Mouse (Mus musculus) adipocyte (in vitro differentiated cells): ENCODE results near the gene Med28.

Experiments used
- DNase-seq: peaks from one replicate; pipeline ENCODE4 v3.0.0-alpha.2; 2016; ENCODE audit warnings: low spot score

Med28 gene

DNA sequence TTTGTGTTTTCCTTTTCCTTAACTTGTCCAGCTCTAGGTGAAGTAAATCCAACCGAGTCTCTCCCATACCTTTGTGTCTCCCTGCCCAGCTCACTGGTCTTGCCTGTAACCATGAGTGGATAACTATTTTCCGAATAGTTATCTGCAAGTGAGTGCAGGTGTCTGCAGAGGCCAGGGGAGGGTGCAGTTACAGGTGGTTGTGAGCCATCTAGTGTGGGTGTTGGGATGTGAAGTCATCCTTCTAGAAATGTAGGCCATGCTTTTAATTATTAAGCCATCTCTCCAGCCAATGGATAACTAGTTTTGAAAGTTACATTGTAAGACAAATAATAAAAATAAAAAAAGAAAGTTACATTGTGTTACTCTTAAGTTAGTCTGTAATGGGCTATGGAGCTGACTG, 6.5 kb upstream of the Med28 start:
- DNase-seq = no peak

DNA sequence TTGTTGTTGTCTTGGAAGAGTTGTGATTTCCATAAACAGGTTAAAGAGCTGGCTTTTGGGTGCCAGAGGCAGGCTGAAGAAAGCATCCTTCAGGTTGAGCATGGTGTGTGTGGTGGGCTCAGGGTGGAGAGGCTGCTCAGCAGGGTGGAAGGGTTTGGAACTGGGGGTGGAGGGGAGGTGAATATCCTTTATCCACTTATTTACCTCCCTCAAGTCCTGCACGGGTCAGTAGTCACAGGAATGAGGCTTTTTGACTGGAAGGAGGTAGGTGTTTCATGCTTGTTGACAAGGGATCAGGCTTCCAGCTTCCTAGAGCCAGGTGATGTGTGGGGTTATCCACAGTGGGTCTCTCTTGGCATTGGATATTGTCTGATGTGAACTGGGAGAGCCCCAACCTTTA, 5.4 kb upstream of the Med28 start:
- DNase-seq = no peak

DNA sequence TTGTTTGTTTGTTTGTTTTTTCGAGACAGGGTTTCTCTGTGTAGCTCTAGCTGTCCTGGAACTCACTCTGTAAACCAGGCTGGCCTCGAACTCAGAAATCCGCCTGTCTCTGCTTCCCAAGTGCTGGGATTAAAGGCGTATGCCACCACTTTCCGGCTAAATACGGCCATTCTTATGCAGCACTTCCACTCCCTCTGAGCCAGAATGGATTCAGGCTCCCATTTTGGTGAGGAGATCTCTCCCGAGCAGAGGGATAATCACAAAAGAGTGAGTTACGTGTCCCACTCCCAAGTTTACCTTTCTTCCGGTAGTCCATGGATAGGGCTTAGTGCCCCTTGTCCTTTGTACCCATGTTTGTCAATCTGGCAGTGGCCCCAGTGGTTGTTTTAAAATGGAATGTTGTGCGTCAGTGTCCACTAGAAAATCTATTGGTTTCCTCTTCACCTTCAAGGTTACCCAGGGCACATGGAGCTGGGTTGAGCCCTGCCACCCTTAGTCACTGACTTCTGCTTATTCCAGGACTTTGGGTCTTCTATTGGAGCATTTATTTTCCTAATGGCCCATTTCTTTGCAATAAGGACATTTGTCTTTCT, 4.8 kb upstream of the Med28 start:
- no peak for DNase-seq

DNA sequence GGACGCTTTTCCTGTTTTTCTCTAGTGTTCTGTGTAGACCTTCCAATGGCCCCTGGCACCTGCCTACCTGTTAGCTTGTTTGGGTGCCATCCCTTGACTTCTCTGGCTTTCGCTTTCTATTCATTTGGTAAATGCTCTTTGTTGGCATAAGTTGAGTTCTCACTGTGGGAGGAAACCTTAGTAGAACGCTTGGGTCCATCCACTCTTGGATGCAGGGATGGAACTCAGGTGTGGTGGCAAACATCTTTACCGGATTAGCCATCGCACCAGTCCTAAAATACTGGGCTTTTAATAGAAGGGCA, 731 bp downstream of the Med28 start:
- DNase-seq = no peak

DNA sequence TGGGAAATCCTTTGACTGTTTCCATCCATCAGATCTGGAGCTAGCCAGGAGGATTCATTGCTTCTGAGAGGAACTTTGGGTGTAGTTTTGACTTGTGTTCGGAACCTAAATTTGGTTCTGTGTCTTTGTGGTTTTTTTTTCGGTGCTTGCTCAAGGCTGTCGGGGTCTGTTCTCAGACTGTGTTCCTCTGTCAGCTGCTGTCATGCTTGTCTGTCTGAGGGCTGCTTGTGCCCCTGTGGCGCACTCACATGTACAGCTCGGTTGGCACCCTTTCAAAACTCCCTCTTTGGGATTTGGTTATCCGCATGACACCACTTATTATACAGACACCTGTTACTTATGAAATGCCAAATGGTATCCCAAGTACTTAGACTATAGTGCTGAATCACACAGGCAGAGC, 1.6 kb downstream of the Med28 start:
- DNase-seq = no peak

- no peak for DNase-seq
Observed at GRCm38 (mm10) chr5:45525101-45525500, 5.1 kb downstream of the Med28 start.

- no peak for DNase-seq
Observed at GRCm38 (mm10) chr5:45526338-45526737, 6.3 kb downstream of the Med28 start.

GRCm38 (mm10) chr5:45529696-45530095, 9.7 kb downstream of the Med28 start:
- DNase-seq = peak; percentile 82

GRCm38 (mm10) chr5:45534319-45535098, 14.5 kb downstream of the Med28 start:
- DNase-seq = peak; percentile 52

DNA sequence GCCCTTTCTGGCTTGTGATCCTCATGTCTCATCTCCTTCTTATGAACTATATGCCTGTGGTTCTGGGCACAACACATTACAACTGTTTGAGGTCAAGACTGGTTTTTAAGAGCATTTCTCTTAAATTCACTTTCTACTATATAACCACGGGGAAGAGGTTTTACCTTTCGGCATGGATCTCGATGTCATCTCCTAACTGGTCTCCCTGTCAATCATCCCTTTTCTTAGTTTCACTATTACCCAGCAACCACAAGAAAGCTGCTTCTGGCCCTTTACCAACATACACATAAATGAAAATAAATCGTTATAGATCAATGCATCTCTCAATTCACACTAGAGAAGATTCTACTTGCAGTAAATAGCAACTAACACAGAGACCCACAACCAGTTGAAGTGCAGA, 15.1 kb downstream of the Med28 start:
- no peak for DNase-seq

GRCm38 (mm10) chr5:45539502-45539901, 19.5 kb downstream of the Med28 start:
- no peak for DNase-seq

- DNase-seq = peak; percentile 28
Observed at GRCm38 (mm10) chr5:45543374-45543773, 23.3 kb downstream of the Med28 start.

GRCm38 (mm10) chr5:45549586-45549985, 29.6 kb downstream of the Med28 start:
- DNase-seq = no peak

DNA sequence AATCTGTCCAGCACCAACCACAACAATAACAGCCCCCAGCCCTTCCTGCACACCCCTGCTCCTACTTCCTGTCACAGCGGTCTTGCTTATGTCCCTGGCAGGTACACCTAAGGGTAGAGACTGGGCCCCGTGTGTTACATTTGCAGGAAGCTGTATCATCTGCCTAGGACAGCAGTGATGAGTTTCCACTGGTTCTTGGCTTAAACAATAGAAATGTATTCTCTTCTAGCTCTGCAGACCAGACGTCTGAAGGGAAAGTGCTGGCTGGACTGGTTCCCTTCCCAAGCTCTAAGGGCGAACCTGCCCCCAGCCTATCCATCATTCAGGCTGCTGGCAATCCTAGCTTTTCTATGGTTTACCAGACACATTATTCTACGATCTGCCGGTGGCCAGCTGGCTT, 44.0 kb downstream of the Med28 start:
- no peak for DNase-seq

GRCm38 (mm10) chr5:45565829-45566228, 45.8 kb downstream of the Med28 start:
- no peak for DNase-seq

DNA sequence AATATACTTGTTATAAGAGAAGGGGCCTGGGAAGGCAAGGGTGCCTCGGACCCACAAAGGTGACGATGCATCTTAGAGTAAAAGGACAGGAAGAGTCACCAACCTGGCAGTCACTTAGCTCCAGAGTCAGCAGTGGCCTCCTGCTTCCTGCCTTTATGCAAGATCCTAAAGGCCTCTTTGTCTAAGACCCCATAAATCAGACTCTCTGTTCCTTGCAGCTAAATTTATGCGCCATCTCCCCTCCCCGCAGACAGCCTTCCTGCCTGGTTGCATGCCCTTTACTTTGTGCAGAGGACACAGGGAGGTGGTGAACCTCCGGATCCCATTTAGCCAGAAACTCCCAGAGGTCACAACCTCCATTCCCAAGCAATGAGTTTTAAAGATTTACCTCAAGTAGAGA, 52.8 kb downstream of the Med28 start:
- no peak for DNase-seq

DNA sequence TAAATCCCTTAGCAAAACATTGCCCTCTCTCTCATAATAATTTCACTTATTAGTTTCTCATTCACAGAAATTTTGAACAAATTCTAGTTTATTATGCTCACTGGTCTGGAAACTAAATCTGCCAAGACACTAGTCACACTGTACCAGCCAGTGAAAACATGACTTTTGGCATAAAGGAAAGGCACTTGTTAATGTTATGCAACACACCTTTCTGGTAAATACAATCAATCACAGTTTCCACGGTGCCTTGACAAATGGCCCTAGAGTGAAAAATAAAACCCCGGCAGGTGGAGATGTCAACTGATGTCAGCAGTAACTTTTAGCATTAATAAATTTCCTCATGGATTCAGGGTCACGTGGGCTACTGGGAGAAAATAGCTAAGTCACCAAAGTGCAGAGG, 56.7 kb downstream of the Med28 start:
- DNase-seq = peak; percentile 61

DNA sequence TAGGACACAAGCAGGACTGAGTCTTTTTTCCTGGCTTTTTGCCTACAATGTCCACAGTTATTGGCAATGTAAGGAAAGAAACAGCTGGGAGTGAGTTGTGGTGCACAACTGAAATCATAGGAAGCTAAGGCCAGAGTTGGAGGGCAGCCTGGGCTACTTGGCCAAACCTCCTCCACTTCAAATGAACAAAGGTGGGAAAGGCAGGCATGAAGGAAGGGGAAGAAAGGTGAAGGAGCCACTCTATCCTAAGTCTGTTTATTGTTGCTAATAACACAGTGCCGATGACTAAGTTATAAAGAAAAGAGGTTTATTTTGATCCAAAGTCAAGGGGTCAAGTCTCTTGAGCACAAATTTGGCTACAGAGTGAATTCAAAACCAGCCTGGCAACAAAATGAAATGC, 57.3 kb downstream of the Med28 start:
- peak; percentile 70 for DNase-seq
